Mouse (Mus musculus): ENCODE measurements at regions not wholly inside any gene's neighbourhood (a gene's known extent, or its start where the extent isn't known, plus 50 kb on each side); places are given as distances from the start of the nearest gene placed in this dataset.

DNA sequence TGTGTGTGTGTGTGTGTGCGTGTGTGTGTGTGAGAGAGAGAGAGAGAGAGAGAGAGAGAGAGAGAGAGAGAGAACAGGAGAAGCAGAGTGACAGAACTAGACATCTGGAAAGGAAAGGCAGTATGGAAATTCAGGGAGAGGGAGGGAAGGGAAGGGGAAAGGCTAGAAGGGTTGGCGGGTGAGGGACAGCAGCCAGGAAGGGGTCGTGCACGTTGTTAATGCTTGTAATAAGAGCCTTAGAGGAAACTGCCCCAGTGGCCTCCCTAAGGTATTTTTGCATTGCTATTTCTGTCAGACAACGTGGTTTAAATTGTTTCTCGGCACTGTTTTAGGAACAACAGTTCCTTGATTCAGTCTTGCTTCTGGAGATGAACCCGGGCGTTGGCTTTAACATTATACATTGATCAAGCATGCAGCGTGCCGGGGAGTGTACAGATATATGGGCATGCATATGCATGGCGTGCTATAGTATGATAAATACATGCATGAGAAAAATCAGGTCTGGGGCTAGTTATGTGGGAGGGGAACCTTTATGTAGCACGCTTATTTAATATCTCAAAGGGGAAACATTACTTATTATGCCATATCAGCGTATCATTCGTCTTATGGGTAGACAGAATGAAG, 52.6 kb upstream of the Ptgfrn start:
- DNase-seq (ENCODE audit: low read depth, low spot score) = no peak

GRCm38 (mm10) chr3:101161941-101162531, 52.0 kb upstream of the Ptgfrn start:
- DNase-seq (ENCODE audit: low read depth, low spot score) = no peak

- peak; percentile 62 for DNase-seq (ENCODE audit: low read depth, low spot score)
Measured at GRCm38 (mm10) chr3:101161421-101161940, 51.4 kb upstream of the Ptgfrn start.

All from embryo, embryonic 11.5 days (tissue).